Mouse (Mus musculus): ENCODE measurements around the gene Zfp53. TPM values are rescaled to one million over a fixed set of nuclear protein-coding genes. Genes with fewer than 3 reads are reported as not detected.
"Not testable (repeated sequence)": the region's sequence is repeated elsewhere in the genome, so short reads cannot be mapped to it uniquely, and the experiment has no call there.

Zfp53 gene
- total RNA-seq (2017), result 19.3 and 19.5 TPM in 2 replicates

GRCm38 (mm10) chr17:21488760-21489499 is at the start of gene Zfp53:
TSS of gene Zfp53 (plus strand) at chr17:21488998.
- peak; percentile 100 for ATAC-seq (replicated peaks in 1 of 2; ENCODE audit: insufficient read depth in 1 of 2, low FRiP score in 2 of 2, low TSS enrichment in 1 of 2, low read depth in 1 of 2, poor library complexity in 2 of 2, severe bottlenecking in 2 of 2)

DNA sequence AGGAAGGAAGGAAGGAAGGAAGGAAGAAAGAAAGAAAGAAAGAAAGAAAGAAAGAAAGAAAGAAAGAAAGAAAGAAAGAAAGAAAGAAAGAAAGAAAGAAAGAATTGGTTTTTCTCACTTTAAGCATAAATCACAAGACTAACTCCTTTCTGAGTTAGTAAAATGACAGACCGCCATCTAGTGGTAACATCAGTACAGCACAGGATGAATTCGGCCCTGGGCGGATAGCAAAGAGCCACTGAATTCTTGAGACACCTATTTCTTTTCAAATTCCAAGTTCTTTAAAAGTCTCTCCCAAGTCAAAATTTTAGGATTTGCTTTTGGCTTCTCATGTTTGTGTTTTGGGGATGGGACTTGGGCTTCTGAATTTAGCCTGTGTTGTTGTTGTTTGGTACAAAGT is 39.1 kb upstream of the Zfp53 start:
- peak; percentile 69 to 78; a peak in 3 of 4 replicates for ATAC-seq (replicated peaks in 1 of 2; ENCODE audit: insufficient read depth in 1 of 2, low FRiP score in 2 of 2, low TSS enrichment in 1 of 2, low read depth in 1 of 2, poor library complexity in 2 of 2, severe bottlenecking in 2 of 2)

DNA sequence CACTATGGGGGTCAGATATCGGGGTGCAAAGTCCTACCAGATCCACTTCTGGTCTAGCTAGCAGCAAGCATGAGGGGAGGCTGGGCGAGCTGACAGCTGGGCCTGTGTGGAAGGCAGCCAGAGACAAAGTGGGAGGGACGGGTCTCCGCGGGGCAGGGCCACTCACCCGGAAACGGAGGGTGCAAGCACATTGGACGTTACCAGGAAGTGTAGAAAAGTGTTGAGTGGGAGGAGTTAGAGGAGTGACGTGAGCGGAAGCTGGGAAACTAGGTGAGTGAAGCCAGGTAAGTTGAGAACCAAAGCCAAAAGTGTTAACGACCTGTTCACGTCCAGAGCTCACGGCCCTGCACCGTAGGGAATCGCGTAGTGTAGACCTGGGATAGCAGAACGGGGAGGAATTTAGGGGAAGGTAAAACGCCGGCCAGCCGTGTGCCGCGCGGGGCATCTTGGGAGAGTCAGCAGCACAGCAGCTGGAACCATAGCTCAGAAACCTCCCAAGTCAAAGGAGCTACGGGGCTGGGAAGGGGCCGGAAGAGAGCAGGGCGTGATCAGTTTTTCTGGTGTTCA is 38.6 kb upstream of the Zfp53 start, which contains the start of gene Zfp51:
Gene Zfp51 (plus strand): TSS at position 237 of the 567 bp plus-strand sequence.
- peak; percentile 99 to 100 for ATAC-seq (replicated peaks in 1 of 2; ENCODE audit: insufficient read depth in 1 of 2, low FRiP score in 2 of 2, low TSS enrichment in 1 of 2, low read depth in 1 of 2, poor library complexity in 2 of 2, severe bottlenecking in 2 of 2)

DNA sequence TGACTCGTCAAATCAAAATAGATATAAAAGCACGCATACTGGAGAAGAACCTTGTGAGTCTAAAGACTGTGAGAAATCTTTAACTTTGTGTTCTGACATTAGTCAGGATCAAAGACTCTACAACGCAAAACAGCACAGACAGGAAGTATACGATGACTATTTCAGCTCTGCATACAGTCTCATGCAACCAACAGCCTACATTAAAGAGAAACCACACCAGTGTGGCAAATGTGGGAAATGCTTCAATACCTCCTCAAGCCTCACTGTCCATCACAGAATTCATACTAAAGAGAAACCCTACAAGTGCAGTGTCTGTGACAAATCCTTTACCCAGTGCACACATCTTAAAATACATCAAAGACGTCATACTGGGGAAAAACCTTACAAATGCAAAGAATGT is 25.2 kb upstream of the Zfp53 start:
- no peak for ATAC-seq (replicated peaks in 1 of 2; ENCODE audit: insufficient read depth in 1 of 2, low FRiP score in 2 of 2, low TSS enrichment in 1 of 2, low read depth in 1 of 2, poor library complexity in 2 of 2, severe bottlenecking in 2 of 2)

- ATAC-seq (replicated peaks in 1 of 2; ENCODE audit: insufficient read depth in 1 of 2, low FRiP score in 2 of 2, low TSS enrichment in 1 of 2, low read depth in 1 of 2, poor library complexity in 2 of 2, severe bottlenecking in 2 of 2), result no peak
These were observed 16.7 kb upstream of the Zfp53 start for GRCm38 (mm10) chr17:21472032-21472652.

DNA sequence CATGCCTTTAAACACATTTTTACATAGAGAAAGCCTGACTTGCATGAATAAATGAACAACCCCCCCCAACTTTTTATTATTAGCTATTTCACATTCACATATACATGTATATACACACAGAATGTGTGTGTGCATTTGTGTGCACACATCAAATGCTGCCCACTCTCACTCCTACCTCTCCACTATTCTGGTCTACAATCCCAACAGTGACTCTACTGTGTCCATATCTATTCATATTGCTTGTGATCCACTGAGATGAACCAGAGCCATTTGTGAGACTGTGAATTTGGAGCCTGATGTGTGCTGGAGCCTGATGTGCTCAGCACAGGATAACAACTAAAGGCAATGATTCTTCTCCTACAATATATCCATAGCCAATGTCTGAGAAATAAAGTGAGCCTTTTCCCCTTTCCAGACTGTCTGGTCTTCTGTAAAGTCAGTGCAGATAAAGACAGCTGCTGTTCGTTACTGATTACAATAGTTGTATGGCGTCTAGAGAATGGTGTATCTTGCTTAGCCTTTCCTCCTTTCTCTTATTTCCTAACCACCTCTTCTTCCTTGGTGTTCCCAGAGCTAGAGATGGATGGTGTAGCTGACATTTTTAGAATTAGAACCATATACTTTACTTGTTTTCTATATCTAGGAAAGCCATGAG is 16.0 kb upstream of the Zfp53 start:
- peak in 1 of 2 experiments; percentile 21; a peak in 1 of 4 replicates for ATAC-seq (replicated peaks in 1 of 2; ENCODE audit: insufficient read depth in 1 of 2, low FRiP score in 2 of 2, low TSS enrichment in 1 of 2, low read depth in 1 of 2, poor library complexity in 2 of 2, severe bottlenecking in 2 of 2)

- ATAC-seq (replicated peaks in 1 of 2; ENCODE audit: insufficient read depth in 1 of 2, low FRiP score in 2 of 2, low TSS enrichment in 1 of 2, low read depth in 1 of 2, poor library complexity in 2 of 2, severe bottlenecking in 2 of 2), result no peak
These were observed 15.2 kb upstream of the Zfp53 start for GRCm38 (mm10) chr17:21473362-21474190.

GRCm38 (mm10) chr17:21474729-21475128 is 14.1 kb upstream of the Zfp53 start:
- not testable (repeated sequence) for ATAC-seq (replicated peaks in 1 of 2; ENCODE audit: insufficient read depth in 1 of 2, low FRiP score in 2 of 2, low TSS enrichment in 1 of 2, low read depth in 1 of 2, poor library complexity in 2 of 2, severe bottlenecking in 2 of 2)

DNA sequence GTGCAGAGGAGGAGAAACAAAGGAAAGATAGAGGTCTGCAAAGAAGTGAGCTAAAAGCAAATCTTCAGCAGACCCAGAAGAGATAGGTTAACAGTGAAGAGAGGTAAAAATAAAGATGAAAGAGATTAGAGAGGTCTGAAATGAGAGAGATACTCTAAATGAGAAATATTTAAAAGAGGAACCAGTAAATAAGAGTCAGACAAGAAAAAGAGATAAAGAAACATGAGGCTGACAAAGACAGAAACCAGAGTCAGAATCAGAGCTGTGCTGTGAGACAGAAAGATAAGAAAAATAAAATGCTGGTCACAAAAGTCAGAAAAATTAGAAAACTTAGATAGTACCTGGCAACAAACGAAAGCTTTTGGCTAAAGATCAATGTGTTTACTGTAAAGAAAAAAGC is 13.5 kb upstream of the Zfp53 start:
- not testable (repeated sequence) for ATAC-seq (replicated peaks in 1 of 2; ENCODE audit: insufficient read depth in 1 of 2, low FRiP score in 2 of 2, low TSS enrichment in 1 of 2, low read depth in 1 of 2, poor library complexity in 2 of 2, severe bottlenecking in 2 of 2)

- ATAC-seq (replicated peaks in 1 of 2; ENCODE audit: insufficient read depth in 1 of 2, low FRiP score in 2 of 2, low TSS enrichment in 1 of 2, low read depth in 1 of 2, poor library complexity in 2 of 2, severe bottlenecking in 2 of 2), result not testable (repeated sequence)
These were observed 12.4 kb upstream of the Zfp53 start for GRCm38 (mm10) chr17:21476351-21476750.

DNA sequence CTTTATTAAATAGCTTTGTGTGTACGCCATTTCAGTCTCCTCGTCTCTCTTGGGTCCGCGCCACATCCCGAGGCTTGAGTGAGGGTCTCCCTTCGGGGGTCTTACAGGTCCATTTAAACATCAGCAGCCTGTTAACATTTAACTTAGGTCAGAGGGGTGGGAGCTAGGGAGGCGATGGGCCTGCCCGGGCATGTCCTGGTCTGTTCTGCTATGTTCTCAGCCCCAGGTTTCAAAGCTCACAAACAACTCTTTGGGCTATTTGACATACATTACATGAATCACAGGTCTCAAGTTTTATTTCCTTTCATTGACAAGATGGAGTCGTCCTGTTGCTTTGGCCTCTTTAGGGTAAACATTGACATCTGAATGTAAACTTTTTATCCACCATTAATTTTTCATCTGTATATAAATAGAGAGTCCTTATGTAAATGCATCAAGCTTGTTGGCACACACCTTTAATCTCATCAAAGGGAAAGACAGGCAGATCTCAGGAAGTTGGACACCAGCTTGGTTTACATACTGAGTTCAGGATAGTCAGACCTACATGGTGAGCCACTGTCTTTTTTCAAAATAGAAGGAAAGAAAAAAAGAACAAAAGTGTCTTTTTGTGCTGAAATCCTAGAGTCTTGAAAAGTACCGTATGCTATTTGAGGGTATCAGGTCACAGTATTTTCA is 10.6 kb upstream of the Zfp53 start:
- ATAC-seq (replicated peaks in 1 of 2; ENCODE audit: insufficient read depth in 1 of 2, low FRiP score in 2 of 2, low TSS enrichment in 1 of 2, low read depth in 1 of 2, poor library complexity in 2 of 2, severe bottlenecking in 2 of 2), result not testable (repeated sequence)

DNA sequence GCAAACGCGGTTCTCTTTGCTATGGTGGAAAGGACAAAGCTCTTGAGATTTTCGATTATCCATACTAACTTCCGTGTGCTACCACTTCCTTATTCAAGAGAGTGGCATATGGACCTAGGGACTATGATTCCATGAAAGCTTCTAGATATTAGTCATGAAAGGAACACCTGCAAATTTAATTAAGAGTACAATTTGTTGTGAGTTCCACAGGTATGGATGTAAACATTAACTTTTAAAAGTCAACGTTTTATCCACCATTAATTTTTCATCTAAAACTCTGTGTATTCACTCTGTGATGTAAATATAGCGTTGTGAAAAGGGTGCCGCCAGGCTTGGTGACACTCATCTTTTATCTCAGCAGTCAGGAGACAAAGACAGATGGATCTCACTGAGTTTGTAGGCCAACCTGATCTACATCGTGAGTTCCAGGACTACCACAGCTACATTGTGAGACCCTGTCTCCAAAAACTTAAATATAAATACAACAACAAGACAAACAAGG is 753 bp downstream of the Zfp53 start:
- ATAC-seq (replicated peaks in 1 of 2; ENCODE audit: insufficient read depth in 1 of 2, low FRiP score in 2 of 2, low TSS enrichment in 1 of 2, low read depth in 1 of 2, poor library complexity in 2 of 2, severe bottlenecking in 2 of 2), result no peak

DNA sequence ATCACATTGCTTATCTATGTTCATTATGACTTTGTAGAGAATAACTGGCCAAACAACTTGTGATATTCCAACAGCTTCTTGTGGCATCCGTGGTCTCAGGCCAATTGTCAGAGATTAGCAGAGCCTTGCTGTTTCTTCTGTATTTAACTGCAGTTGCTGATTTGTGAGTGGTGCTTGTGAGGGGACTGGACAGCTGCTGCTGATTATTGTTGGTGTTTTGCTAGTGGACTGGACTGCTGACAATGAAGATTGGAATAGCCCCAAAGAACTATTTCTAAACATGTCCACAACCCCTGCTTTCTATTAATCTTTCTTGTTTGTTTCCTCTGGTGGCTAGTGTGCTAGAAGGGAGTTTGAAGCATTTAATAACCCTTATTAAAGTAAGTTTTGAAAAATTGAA is 12.6 kb downstream of the Zfp53 start:
- no peak for ATAC-seq (replicated peaks in 1 of 2; ENCODE audit: insufficient read depth in 1 of 2, low FRiP score in 2 of 2, low TSS enrichment in 1 of 2, low read depth in 1 of 2, poor library complexity in 2 of 2, severe bottlenecking in 2 of 2)

DNA sequence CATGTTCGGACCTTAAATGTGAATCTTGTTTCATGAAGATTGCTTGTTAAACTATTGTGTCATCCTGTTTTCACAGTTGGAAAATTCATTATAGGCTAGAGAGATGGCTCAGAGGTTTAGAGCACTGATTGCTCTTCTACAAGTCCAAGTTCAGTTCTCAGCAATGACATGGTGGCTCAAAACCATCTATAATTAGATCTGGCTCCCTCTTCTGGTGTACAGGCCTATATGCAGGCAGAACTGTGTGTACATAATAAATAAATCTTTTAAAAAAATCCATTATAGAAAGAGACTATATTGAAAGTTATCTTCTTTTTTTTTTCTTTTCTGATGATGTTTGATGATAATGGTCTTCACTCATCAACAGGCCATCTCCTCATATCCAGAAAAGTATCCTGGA is 15.7 kb downstream of the Zfp53 start:
- ATAC-seq (replicated peaks in 1 of 2; ENCODE audit: insufficient read depth in 1 of 2, low FRiP score in 2 of 2, low TSS enrichment in 1 of 2, low read depth in 1 of 2, poor library complexity in 2 of 2, severe bottlenecking in 2 of 2), result no peak; a peak in 1 of 4 replicates

DNA sequence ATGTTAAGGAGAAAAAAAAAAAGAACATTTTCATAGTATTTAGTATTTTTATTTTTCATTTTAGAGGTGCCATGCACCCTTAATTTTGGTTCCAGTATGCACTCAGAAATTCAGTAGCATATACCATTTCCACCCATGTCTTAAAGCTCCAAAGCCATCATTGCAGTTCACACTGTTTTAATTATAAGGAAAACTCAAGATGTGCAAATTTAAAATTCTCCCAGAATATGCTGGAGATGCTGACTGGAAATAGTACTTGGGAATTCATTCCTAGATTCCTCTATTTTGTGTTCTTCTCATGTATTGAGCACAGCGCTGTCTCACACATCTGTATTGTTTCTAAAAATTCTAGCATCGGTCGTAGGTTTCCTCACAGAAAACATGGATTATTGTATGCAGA is 17.5 kb downstream of the Zfp53 start:
- ATAC-seq (replicated peaks in 1 of 2; ENCODE audit: insufficient read depth in 1 of 2, low FRiP score in 2 of 2, low TSS enrichment in 1 of 2, low read depth in 1 of 2, poor library complexity in 2 of 2, severe bottlenecking in 2 of 2), result no peak

DNA sequence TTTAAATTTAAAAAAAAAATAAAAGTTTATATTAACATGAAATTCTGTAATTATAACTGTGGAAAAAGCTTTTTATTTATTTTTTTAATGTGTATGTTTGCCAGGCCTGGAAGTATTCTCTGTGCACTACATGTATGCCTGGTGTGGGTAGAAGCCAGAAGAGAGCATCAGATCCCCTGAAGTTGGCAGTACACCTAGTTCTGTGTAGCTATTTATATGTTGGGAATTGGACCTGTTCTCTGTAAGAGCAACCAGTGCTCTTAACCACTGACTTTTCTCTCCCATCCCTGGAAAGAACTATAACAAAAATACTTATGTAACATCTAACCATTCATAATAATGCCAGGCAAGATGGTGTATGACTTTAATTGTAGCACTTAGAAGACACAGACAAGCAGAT is 21.0 kb downstream of the Zfp53 start:
- ATAC-seq (replicated peaks in 1 of 2; ENCODE audit: insufficient read depth in 1 of 2, low FRiP score in 2 of 2, low TSS enrichment in 1 of 2, low read depth in 1 of 2, poor library complexity in 2 of 2, severe bottlenecking in 2 of 2), result no peak

Data from hematopoietic stem cell, adult 5-6 weeks (primary cell).